Mouse (Mus musculus) liver, adult (tissue): ENCODE measurements around the gene Olfr555.

Source experiments
- GATA4 ChIP-seq: IDR thresholded peaks from 2 replicates; pipeline ENCODE4 v1.6.1; 2014; ENCODE audit warnings: mild to moderate bottlenecking, low read length; ENCODE audit not compliant: insufficient replicate concordance

The Olfr555 gene

DNA sequence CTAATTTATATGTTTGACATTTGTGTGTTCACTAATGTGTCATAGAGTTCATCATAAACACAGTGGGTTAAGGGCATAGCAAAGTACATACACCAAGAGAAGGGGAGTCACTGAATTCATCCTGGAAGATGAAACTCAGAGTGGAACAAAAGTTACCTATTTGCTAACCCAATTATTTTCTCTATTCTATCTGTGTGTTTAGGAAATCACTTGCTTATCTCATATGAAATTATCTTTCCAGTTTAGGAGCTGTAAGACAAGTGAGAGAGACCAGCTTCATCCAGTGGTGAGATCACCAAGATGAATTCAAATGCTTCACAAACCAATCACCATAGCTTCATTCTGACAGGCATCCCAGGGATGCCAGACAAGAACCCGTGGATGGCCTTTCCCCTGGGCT is at the start of gene Olfr555:
TSS of gene Olfr555 (plus strand) at position 301 of the 400 bp plus-strand sequence.
- no peak for TF ChIP-seq GATA4

DNA sequence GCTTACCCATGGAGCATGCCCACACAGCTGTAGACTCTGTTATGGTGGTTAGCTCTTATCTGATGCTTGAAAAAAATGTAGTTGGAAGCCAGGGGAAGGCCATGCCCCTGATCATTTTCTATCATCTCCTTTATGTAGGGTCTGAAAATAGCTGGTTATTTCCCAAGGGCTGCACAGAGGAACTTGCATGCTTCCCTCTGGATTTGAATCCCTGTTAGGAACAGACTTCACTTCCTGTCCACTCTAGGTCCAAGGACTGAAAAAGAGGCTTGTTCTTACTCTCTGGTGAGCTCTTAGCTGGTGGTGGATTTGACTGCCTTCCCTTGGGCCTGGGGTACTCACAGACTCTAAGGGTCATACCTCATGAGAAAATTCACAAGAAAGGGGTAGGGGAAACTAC is 40.5 kb upstream of the Olfr555 start, which contains the start of gene Olfr553:
TSS of gene Olfr553 (minus strand) at position 101 of the 400 bp plus-strand sequence.
- no peak for TF ChIP-seq GATA4

DNA sequence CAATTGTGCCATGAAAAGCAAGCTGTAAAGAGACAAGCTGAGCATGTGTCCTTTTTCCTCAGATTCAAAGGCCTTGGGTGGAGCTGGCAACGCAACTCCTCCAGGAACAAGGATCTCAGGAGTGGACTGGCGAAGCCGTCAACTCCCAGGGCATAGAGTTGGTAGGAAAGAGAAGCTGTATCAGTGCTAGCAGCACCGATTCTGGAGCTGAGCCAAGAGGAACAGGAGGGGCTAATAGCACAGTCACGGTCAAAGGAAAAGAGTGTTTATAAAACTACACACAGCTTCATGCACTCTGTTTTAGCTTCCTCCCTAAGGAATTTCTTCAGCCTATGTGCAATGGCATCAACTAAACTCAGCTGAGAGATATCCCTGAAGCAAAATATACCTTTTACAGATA is 39.0 kb upstream of the Olfr555 start:
- no peak for TF ChIP-seq GATA4

DNA sequence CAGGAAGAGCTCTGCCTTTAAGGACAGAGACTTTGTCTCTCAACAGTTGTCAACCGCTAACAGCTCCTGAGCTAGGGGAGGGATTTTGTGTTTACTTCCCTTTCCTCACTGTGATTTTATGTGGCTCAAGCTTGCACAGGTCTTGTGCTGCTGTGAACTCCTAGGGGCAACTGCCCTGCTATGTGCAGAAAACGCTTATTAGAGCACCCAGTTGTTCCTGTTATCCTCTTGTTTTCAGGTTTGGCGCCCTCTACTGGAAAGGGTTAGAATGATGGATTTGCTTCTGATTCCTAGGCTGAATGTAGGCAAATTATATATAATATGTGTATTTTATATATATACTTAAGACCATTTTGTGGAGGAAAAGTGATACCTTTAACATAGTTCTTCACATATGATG is 22.0 kb upstream of the Olfr555 start:
- TF ChIP-seq GATA4: no peak

DNA sequence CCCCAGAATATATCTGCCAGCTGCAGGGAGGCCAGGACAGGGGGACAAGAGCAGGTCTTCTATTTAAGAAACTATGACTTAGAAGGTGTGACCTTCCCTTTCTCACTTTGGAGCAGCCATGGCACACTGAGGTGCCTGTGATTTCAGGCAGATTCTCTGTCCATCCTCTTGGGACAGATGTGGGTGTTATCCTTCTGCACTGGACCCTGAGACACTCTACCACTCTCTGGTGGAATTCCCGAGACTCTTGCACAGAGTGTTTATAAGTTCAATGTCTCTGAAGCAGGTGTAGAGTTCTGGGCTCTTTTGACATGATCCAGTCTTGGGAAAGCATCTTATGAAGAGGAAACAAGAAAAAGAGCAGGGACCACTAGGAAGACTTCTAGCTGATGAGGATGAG is 20.5 kb upstream of the Olfr555 start, which contains the start of gene Olfr554:
TSS of gene Olfr554 (plus strand) at position 301 of the 400 bp plus-strand sequence.
- TF ChIP-seq GATA4: no peak

DNA sequence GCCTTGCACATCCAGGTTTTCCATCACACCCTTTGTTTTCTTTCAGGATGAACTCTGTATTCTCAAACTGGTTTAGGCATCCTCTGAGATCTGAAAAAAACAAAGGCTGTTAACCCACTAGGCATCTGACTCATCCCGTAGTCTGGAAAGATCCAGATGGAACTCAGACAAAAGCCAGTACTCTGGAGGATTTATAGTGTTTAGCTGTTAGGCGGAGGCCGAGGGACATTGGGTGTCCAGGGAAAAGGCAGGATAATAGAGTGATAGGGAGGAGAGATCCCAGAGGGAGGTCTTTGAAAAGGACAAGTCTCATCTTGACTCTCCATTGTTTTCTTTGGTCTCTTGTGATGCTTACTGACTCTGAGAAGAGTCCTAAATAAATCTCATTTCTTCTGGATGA is 6.0 kb downstream of the Olfr555 start, which contains the start of gene Olfr556:
TSS of gene Olfr556 (plus strand) at position 301 of the 400 bp plus-strand sequence.
- no peak for TF ChIP-seq GATA4

DNA sequence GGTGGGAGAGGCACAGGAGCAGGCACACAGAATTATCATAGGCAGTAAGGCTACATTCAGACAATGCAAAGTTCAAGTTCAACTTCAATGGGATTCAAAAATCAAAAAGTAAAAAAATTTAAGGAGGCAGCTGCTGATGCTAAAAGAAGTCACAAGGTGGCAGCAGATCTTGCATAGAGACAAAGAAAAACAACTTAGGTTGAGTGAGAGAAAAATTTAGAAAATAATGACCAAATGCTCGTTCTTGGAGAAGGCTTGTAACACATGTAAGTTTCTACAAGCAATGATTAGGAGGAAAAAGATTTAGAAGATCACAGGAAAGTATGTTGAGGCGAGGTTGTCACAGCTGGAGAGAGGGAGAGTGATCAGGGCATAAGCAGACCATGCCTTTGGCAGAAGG is 6.8 kb downstream of the Olfr555 start:
- TF ChIP-seq GATA4: no peak

DNA sequence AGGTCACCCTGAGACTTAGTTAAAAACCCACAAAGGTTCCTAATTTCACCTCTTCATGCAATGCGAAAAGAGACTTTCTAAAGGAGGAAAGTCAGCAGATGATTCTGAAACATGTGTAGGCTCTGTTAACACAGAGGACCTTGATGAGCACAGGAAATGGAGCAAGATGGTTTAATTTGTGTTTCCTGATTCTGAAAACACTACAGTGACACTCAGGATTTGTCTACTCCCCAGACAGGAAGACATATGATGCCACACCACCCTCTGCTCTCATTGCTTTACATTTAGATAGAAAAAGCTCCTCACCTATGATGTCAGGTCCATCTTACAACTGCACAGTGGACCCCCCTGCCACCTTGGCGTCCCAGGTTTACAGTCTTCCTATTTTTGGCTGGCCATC is 17.6 kb downstream of the Olfr555 start:
- TF ChIP-seq GATA4: no peak

DNA sequence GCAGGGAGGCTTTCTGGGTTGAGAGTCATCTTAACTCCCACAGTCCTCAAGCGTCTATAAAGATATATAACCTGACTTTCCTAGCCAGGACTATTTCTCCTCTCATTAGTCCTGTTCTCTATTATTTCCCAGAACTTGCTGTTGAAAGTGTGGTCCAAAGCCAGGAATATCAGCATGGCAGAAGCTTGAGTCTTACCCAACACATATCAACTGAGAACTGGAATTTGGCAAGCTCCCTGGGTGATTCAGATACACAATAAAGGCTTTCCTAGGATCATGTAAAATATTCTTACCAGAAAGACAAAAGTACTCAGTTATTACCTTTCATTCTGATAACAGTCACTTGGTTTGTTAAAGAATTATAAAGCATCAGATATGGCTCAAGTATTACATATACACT is 23.3 kb downstream of the Olfr555 start:
- TF ChIP-seq GATA4: no peak

DNA sequence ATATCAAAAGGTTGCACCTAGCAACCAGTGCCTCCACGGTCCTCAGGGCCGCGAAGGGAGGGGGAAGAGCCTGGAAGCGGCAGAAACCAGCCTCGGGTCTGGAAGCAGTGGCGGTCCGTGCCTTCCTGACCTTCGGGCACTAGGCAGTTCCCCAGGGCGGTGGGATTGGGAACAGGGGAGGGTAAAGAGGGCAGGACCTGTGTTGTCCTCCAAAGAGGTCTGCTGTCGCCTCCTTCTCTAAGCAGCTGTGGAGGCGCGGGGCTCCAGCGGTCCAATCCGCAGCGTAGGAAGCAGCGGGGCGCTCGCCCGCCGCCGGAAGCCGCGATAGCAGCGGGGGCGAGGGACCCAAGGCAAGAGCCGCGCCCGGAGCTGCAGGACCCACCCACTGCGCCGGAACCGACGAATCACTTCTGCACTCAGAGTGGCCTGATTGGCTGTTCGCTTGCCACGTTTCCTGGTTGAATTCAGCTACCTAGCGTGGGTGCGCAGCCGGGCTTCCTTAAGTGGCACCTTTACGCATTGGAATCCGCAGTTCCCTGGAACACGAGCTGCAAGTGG is 28.4 kb downstream of the Olfr555 start, which contains the start of gene Trim68:
TSS of gene Trim68 (minus strand) at position 384 of the 558 bp plus-strand sequence.
- peak; percentile 87; the same call in 1 of the 2 replicates for TF ChIP-seq GATA4

DNA sequence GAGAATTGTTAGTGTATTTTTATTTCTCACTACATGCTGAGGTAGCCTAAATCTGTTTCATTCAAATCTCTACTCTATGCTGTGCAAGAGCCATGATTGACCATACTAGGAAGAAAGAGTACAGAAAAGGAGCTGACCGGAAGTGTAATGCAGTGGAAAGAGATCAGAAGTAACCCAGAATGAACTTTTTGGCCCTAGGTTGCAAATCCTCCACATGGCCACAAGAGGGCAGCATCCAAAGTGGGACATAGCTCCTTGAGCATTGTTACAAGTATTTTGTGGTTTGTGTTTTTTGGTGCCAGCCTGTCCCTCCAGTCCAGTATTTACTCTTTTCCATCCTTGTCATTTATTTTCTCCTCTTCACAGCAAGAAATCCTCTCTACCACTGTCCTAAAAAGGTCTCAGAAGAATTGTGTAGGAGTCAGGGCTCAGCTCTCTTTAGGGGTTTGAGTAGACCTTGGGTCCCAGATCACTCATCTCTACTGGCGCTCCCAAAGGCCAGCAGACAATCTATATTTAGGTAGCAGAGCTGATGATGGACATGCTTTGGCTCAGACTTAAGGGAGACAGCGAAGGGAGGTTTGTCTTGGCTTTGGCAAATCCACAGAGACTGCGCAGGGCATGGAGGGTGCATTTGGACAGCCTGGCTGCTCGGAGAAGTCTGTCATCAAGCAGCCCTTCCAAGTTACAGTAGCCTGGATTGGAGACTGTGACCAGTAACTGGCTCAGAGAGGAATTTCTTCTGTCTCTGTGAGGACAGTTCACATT is 36.9 kb downstream of the Olfr555 start, which contains the start of gene Olfr557:
TSS of gene Olfr557 (plus strand) at position 553 of the 768 bp plus-strand sequence.
- no peak for TF ChIP-seq GATA4

DNA sequence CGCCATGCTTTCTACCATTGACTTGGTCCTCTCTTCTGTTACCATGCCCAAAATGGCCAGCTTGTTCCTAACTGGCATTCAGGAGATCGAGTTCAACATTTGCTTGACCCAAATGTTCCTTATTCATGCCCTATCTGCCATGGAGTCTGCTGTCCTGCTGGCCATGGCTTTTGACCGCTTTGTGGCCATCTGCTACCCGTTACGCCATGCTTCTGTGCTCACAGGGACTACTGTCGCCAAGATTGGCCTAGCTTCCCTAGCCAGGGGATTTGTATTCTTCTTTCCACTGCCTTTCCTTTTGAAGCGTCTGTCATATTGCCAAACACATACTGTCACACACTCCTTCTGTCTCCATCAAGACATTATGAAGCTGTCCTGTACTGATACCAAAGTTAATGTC is 39.8 kb downstream of the Olfr555 start:
- no peak for TF ChIP-seq GATA4

DNA sequence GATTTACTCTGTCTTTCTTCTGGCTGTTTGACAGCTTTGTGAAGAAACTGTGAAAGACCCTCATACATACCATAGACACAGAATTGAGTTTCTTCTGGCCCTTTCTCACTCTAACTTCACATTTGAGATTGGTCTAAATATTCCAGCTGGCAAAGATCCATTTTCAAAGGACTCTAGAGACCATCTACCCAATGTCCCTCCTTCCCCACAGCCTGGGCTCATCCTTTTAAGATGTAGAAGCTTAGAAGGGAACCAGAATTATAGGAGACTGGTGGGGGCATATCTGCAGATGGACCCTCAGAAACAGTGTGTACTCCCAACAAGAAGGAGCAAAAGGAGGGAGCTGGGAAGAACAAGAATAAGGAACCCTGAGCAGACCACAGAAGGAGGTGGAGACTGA is 43.3 kb downstream of the Olfr555 start, which contains the start of gene Olfr558:
TSS of gene Olfr558 (plus strand) at position 301 of the 400 bp plus-strand sequence.
- TF ChIP-seq GATA4: no peak
